Mouse (Mus musculus): ENCODE results near the gene Qprt.

DNA sequence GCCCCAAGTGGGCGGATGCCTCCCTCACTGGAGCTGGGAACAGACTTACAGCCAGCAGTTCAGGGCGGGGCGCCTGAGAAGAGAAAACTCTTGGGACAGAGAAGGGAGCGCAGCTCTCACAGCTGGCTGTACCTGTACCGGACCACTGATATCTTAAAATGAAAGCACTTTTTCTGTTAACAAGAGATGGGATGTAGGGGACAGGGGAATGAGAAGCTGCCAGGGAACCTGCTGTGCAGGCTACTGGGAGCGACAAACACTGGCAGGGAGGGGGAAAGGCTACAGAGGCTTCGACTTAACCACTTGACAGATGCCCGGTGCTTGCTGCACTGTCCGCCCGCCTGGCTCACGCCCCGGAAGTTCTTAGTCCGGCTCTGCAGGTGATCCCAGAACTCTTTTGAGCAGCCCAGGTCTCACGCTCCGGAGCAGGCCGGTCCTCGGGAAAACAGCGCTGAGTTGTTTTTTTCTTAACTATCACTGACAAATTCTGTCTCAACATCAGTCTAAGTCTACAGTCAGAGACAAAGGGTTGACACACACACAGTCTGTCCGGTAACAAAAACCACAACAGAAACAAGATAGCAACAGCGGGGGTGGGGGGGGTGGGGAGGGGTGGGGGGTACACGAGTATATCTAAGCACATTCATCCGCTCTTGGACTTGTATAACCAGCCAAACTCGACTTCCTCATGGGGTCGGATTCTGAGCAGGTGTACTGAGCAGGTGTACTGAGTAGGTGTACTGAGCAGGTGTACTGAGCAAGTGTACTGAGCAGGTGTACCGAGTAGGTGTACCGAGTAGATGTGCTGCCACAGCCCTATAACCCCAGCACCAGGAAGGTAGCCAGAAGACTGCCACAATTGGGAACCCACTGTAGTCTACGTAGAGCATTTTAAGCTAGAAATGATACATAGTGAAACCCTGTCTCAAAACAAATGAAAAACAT is 32.9 kb downstream of the Qprt start:
- TF ChIP-seq CTCF (IDR thresholded peaks at IDR 0.05; ENCODE audit: borderline replicate concordance, insufficient read depth, low read length) (no peak), POLR2A (IDR thresholded peaks at IDR 0.05; ENCODE audit: low read depth, low read length) (no peak)
